Mouse (Mus musculus) gastrocnemius, adult 2 months (tissue): ENCODE results near the gene Plcb3. TPM values are rescaled to one million over a fixed set of nuclear protein-coding genes. Genes with fewer than 3 reads are reported as not detected.
"Not testable (repeated sequence)": the region's sequence is repeated elsewhere in the genome, so short reads cannot be mapped to it uniquely, and the experiment has no call there.

ENCODE experiments used
- DNase-seq: peaks from one replicate; pipeline ENCODE4 v3.0.0; 2022
- H3K27ac ChIP-seq: fragments of 200-600 bp; 2 replicates; pipeline ENCODE4 v1.8.1; 2022; ENCODE audit warnings: mild to moderate bottlenecking
- H3K4me3 ChIP-seq: fragments of 200-600 bp; 2 replicates; pipeline ENCODE4 v1.8.1; 2022; ENCODE audit warnings: mild to moderate bottlenecking, moderate library complexity
- CTCF ChIP-seq: fragments of 200-600 bp; IDR thresholded peaks from 2 replicates; pipeline ENCODE4 v1.8.1; 2022; ENCODE audit warnings: antibody characterized with exemption, mild to moderate bottlenecking, moderate library complexity
- intact Hi-C: fragments of 180-260 bp; cut with DNase I; formaldehyde crosslinking; loops from one replicate; pipeline ENCODE4 v1.15.1; 2025
- total RNA-seq, 2 experiments: library from RNA; stranded (reverse); gene quantifications; 2 replicates each; pipeline ENCODE4 v1.2.3; 2021

The Plcb3 gene
- total RNA-seq, 2 experiments from 2014 or later = 9.1 to 11.0 TPM

DNA sequence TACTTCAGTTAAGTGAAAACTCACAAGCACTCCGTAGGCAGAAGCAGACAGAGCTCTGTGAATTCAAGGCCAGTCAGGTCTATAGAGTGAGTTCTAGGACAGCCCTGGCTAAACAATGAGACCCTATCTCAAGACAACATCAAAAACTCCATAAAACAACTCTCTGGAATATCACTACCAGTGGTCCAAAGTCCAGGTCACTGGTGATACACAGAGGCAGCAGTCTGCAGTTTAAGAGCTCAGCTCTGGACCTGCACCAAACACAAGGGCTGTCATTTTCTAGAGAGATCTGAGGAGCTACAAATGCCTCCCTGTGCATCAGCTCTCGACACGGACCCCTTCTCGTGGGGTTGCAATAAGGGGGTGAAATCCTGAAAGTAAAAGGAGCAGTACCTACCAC is 57.9 kb downstream of the Plcb3 start:
- DNase-seq = no peak
- H3K4me3 ChIP-seq = no peak overlapping the region
- TF ChIP-seq CTCF = no peak
- intact Hi-C loops = no loop called here
- no peak overlapping the region for H3K27ac ChIP-seq

DNA sequence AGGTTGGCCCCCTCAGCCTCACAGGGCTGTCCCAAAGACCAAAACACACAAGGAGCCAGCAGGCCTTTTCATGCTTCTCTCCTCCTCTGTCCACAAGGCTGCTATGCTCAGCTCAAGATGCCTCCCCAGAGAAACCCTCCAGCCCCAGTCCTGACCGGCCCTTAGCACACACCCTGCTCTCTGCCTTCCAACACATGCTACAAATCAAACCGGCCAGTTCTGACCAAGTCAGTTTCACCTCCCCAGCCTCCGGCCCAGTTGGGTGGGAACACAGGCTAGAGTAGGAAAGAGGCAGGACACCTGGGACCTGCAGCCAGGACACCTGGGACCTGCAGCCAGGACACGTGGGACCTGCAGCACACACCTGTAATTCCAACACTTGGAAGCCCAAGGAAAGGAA is 59.8 kb downstream of the Plcb3 start:
- Histone ChIP-seq H3K27ac (no peak overlapping the region; the same call in 1 of the 2 replicates), H3K4me3 (no peak overlapping the region)
- intact Hi-C loops = no loop called here
- TF ChIP-seq CTCF = no peak
- DNase-seq = no peak

DNA sequence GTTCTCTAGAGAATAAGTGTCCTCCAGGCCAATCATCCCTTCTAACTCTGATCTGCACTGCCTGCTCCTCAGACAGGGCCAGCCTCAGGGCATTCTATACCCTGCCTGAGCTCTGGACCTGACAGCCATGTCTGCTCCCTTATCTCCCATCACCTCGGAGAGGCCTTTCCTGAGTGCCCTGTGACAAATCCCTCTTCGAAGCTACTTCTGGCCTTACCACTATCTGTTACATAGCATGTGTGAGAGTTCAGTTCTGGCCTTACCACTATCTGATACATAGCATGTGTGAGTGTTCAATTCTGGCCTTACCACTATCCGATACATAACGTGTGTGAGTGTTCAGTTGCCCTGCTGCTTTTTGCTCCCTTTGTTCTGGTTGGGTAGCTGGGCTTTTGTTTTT is 61.0 kb downstream of the Plcb3 start:
- no peak for TF ChIP-seq CTCF
- intact Hi-C loops = no loop called here
- no peak for DNase-seq
- H3K4me3 ChIP-seq = no peak overlapping the region
- H3K27ac ChIP-seq = no peak overlapping the region

DNA sequence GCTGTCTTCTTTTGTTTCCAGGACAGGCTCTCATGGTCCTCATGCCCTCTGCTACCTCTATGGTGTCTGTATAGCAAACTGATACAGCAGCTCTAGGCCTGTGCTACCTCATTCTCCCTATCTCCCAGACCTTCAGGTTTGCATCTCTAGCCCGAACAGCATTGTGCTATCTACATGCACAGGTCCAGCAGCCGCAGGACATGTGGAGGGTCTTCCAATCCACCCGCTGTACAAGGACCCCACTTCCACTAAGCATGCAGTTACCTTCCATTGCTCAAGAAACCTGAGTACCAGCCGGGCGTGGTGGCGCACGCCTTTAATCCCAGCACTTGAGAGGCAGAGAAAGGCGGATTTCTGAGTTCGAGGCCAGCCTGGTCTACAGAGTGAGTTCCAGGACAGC is 61.7 kb downstream of the Plcb3 start:
- intact Hi-C loops = no loop called here
- Histone ChIP-seq H3K4me3 (no peak overlapping the region), H3K27ac (peak overlapping the region; percentile 28; the same call in 1 of the 2 replicates)
- TF ChIP-seq CTCF = no peak
- DNase-seq = no peak

DNA sequence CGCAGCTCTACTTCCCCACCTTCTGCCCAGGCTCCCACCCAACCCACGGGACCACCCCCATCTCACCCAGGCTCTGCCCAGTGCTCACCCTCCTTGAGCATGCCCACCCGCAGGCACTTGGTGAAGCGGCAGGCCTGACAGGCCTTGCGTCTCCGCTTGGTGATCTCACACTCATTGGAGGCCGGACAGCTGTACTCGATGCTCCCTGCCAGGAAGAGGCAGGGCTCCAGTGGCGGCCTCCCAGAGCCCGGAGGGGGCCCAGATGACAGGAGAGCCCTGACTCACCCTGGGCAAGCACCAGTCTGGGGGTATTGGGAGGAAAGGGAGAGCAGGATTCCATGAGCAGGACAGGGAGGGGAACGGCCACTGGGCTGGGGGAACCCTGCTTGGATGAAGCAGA is 62.3 kb downstream of the Plcb3 start:
- intact Hi-C loops = no loop called here
- no peak for TF ChIP-seq CTCF
- Histone ChIP-seq H3K27ac (peak overlapping the region; percentile 28; the same call in 1 of the 2 replicates), H3K4me3 (no peak overlapping the region)
- DNase-seq = peak; percentile 63

DNA sequence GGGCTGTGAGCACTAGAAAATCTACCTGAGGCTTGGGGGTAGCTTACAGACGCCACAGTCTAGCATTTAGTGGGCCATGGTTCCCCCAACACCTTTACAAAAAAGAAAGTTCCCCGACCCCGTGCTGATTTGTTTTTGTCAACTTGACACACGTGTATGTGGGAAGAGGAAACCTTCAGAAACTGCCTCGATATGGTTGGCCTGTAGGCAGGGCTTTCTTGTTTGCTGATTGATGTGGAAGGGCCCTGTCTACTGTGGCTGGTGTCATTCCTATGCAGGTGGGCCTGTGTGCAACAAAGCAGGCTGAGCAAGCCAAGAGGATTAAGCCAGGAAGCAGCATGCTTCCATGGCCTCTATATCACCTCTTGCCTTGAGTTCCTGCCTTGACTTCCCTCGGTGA is 63.2 kb downstream of the Plcb3 start:
- H3K4me3 ChIP-seq = no peak overlapping the region
- TF ChIP-seq CTCF = no peak
- H3K27ac ChIP-seq = no peak overlapping the region
- no peak for DNase-seq
- intact Hi-C loops = no loop called here

DNA sequence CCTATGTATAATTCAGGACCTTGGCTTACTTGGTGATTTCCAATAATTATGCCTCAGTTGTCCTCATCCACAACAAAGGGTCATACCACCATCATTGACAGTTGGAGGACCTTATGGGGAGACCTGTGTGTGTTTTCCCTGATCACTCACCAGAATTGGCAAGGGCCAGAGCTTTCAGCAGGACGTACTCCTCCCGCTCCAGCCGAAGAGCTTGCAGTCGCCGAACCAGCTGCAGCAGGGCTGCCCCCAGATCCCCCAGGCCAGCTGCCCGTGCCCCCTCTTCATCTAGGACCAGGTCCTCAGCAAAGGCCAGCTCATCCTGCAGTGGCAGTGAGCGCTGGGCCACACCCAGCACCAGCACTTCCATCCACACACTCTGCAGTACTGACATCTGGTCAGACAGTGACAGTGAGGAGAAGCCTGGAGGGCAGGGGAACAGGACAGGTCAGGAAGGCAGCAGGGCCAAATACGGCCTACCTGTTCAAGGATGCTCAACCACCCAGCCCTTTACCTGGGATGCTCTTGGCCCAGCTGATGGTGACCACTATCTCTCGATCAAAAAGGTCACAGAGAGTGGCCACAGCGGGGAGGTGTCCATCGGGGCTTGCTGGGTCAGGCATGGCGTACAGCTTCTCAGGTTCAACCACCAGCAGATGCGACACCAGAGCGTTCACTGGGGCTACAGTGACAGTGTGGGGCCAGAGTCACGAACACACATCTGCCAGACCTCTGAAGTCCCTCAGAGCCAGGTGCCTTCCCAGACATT is 63.9 kb downstream of the Plcb3 start:
- no peak for DNase-seq
- H3K27ac ChIP-seq = no peak overlapping the region
- H3K4me3 ChIP-seq = no peak overlapping the region
- intact Hi-C loops = no loop called here
- no peak for TF ChIP-seq CTCF

DNA sequence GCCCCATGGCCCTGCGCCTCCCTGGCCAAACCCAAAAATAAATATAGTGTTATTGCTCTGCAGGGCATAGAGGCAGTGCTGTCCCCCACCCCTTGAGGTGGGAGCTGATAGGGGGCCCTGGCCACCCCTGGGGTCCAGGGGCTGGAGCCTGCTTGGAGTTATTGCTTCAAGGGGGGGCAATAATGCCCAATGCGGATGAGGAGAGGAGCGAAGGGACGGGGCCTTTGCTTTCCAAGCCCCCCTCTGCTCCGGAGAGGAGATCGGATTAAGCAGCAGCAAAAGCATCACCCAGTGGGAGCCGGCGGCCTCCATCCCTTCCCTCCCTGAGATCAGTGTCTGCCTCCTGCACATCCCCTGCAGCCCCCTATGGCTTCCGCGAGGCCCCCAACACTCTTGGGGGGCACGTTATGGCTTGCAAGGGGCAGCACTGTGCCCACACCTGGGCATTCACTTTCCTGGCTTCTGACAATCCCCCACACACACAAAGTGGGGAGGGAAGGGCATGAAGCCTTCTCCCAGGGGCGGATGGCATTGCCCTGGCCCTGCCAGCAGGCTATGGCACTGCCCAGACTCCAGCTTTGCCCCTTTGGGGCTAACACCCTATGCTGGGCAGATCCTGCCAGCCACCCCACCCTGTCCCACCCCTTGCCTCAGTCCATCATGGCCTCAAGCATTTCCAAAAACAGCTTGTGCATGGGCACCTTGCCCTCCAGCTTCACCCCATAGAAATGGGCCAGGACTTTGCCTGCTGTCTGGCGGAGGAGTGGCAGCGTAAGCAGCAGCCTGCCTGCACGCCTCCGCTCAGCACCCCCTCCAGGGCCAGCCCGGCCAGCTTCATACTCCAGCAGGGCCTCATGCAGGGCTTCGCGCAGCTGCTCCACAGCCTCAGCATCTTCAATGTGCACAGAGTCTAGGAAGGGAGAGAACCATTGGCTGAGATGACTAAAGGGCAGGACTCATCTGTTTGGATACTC is 64.9 kb downstream of the Plcb3 start:
- no peak for TF ChIP-seq CTCF
- intact Hi-C loops = no loop called here
- DNase-seq = no peak
- H3K27ac ChIP-seq = no peak overlapping the region
- peak overlapping the region; percentile 91 for H3K4me3 ChIP-seq

DNA sequence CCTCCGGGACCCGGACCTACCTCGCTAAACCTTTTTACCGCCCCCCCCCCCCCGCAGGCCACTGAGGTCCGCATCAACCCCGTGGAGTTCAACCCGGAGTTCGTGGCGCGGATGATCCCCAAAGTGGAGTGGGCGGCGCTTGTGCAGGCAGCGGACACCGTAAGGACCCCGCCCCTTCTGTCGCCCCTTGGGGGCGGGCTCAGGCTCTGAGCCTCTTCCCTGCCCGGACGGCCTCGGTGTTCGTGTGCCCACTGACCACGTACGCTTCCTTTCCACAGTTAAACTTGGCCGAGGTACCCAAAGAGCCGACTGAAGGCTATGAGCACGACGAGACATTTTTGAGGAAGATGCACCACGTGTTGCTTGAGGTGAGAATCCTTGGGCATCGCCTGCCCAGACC is 66.0 kb downstream of the Plcb3 start:
- H3K27ac ChIP-seq = peak overlapping the region; percentile 99
- intact Hi-C loops = not testable (repeated sequence)
- peak overlapping the region; percentile 91 for H3K4me3 ChIP-seq
- DNase-seq = peak; percentile 65

DNA sequence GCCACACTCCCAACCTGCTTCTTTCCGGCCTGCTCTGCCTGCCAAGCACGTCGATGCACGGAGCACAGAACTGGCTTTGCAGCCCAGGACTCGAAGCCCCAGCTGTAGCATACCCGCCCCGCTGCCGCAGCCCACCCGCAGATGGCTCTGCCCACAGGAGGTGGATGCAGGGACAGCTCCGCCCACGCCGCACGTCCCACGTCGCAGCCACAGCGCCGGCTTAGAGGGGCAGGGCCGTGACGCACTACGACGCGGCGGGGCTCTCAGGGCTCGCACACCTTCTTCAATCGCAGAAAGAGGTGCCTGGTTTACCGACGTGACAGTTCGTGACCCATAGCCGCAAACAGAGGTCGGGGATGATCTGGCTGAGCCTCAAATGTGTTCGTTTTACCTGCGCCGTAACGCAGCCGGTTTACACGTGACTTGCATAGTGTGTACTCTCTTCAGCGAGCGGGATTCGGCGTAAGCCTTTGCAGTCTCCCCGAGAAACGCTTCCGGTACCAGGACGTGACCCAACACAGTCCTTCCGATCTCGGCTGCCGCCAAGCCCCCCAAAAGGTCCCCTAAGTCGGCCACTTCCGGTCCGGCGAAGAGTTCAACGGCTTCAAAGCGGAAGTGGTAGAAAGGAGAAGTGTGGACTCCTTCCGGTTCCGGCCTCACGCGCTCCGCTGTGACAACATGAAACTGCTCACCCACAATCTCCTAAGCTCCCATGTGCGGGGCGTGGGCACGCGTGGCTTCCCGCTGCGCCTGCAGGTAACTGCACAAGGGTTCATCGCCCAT is 66.6 kb downstream of the Plcb3 start, which contains the start of the genes Trmt112 and Prdx5:
Trmt112 (plus strand) TSS at position 192 of the 783 bp plus-strand sequence.
Prdx5 (minus strand) TSS at position 600 of the 783 bp plus-strand sequence.
- intact Hi-C loops = loop anchor here (5.0 kb wide), 1 partner anchor 72 kb away; no protein-coding TSS in a partner anchor
- H3K4me3 ChIP-seq = peak within 1 kb of the TSS; percentile 91
- peak; percentile 93 for DNase-seq
- no peak for TF ChIP-seq CTCF
- peak within 1 kb of the TSS; percentile 99 for H3K27ac ChIP-seq

DNA sequence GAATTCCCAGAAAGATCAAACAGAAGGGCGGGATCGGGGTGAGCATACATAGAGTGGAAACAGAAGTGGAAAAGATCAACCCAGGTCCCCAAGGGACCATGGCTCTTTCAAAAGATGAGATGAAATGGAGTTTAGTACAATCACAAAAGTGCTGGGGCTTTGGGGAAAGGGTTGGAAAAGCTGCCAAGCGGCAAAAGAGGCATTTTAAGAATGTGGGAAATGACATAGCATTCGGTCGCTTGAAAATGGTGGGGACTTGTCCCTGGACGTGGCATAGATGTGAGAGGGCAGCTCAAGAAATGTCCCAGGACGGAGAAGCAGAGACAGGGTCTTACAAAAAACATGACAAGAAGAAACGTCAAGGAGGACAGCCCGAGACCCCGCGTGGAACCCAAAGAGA is 67.2 kb downstream of the Plcb3 start:
- intact Hi-C loops = loop anchor here (5.0 kb wide), 1 partner anchor 72 kb away; no protein-coding TSS in a partner anchor
- no peak for DNase-seq
- peak overlapping the region; percentile 99 for H3K27ac ChIP-seq
- no peak for TF ChIP-seq CTCF
- peak overlapping the region; percentile 91 for H3K4me3 ChIP-seq
